Comparison of ENCODE assay signal across 8 mouse cellular contexts in the genomic region with DNA sequence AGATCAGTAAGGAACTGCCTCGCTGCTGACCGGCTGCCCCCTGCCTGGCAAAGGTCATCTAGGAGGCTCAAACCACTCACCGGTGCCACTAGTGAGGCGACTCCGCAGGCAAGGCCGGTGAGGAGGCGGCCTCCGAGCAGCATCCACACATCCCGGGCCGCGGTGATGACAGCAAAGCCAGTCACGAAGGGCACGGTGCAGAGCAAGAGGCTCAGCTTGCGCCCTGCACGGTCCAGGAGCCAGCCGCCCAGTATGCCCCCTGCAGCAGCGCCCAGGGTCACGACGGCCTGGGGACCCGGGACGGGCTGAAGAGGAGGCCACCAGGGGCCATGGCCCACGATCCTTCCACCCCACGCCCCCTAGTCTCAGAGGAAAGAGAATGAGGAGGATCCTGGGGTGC. TPM values are rescaled to one million over a fixed set of nuclear protein-coding genes. Genes with fewer than 3 reads are reported as not detected.
A peak's percentile ranks its signal among the peaks of the same experiment; 100 is the strongest.
DNase-seq lines count a peak whose midpoint lies in the region; ATAC-seq and TF ChIP-seq lines count a peak whose summit lies in the region.

No protein-coding gene starts in this region.

- H3K27me3 ChIP-seq in embryonic facial prominence, embryonic 15.5 days: no peaks in the 10 kb centered on the region
- no peaks in the 10 kb centered on the region for H3K27me3 ChIP-seq in kidney, postnatal 0 days (ENCODE audit: insufficient read depth, low read length)
- peaks cover 4% of the 10 kb centered on the region; the same call in 1 of the 2 replicates for H3K27me3 ChIP-seq in midbrain, embryonic 13.5 days

- no peak for TF ChIP-seq CTCF in layer of hippocampus, adult 2 months (conservative IDR thresholded peaks at IDR 0.05)
- TF ChIP-seq CTCF in kidney, postnatal 0 days (IDR thresholded peaks at IDR 0.05; ENCODE audit: low read depth): no peak

- H3K4me3 ChIP-seq in layer of hippocampus, adult 2 months: peak overlapping the region; percentile 98
- H3K4me3 ChIP-seq in embryonic facial prominence, embryonic 15.5 days (replicated peaks): peak overlapping the region; percentile 86
- peak overlapping the region; percentile 67 for H3K4me3 ChIP-seq in kidney, postnatal 0 days (replicated peaks; ENCODE audit: low read depth, low read length)
- peak overlapping the region; percentile 70 for H3K4me3 ChIP-seq in midbrain, embryonic 13.5 days (replicated peaks)

- H3K4me2 ChIP-seq in embryonic facial prominence, embryonic 15.5 days (replicated peaks): peak overlapping the region; percentile 99
- H3K4me2 ChIP-seq in kidney, postnatal 0 days (ENCODE audit: low read length): peak overlapping the region; percentile 83
- peak overlapping the region; percentile 92 for H3K4me2 ChIP-seq in midbrain, embryonic 13.5 days (replicated peaks)

- DNase-seq in layer of hippocampus, adult 2 months (ENCODE audit: low spot score in 2 of 2): no peak
- DNase-seq in layer of hippocampus, adult 11-12 months (ENCODE audit: low spot score): no peak
- peak; percentile 70 for DNase-seq in adrenal gland, adult 2 months
- DNase-seq in kidney, postnatal 0 days (ENCODE audit: low spot score): no peak
- no peak for DNase-seq in urinary bladder, postnatal 25 days (ENCODE audit: low spot score)
- DNase-seq in spleen, postnatal 14 days (ENCODE audit: low spot score in 2 of 2): no peak

- H3K4me1 ChIP-seq in embryonic facial prominence, embryonic 15.5 days: peaks cover 18% of the 10 kb centered on the region
- peaks cover 9% of the 10 kb centered on the region; the same call in 1 of the 2 replicates for H3K4me1 ChIP-seq in kidney, postnatal 0 days (replicated peaks; ENCODE audit: insufficient read depth, low read length)
- peaks cover 18% of the 10 kb centered on the region for H3K4me1 ChIP-seq in midbrain, embryonic 13.5 days (replicated peaks)

- H3K9ac ChIP-seq in embryonic facial prominence, embryonic 15.5 days: peak overlapping the region; percentile 81
- H3K9ac ChIP-seq in kidney, postnatal 0 days (ENCODE audit: low read depth, low read length): peak overlapping the region; percentile 69
- peak overlapping the region; percentile 83 for H3K9ac ChIP-seq in midbrain, embryonic 13.5 days (replicated peaks)

- WGBS in embryonic facial prominence, embryonic 15.5 days: under 1% methylated on average over 23 of the region's 23 CpGs
- under 1% methylated on average over 23 of the region's 23 CpGs for WGBS in kidney, postnatal 0 days
- under 1% methylated on average over 23 of the region's 23 CpGs for WGBS in midbrain, embryonic 13.5 days

- no peaks in the 10 kb centered on the region for H3K36me3 ChIP-seq in embryonic facial prominence, embryonic 15.5 days
- no peaks in the 10 kb centered on the region for H3K36me3 ChIP-seq in kidney, postnatal 0 days (ENCODE audit: insufficient read depth, low read length)
- peaks cover 8% of the 10 kb centered on the region for H3K36me3 ChIP-seq in midbrain, embryonic 13.5 days

- peak overlapping the region; percentile 88 for H3K27ac ChIP-seq in layer of hippocampus, adult 2 months
- peak overlapping the region; percentile 73; the same call in 1 of the 2 replicates for H3K27ac ChIP-seq in embryonic facial prominence, embryonic 15.5 days (replicated peaks)
- peak overlapping the region; percentile 72; the same call in 1 of the 2 replicates for H3K27ac ChIP-seq in kidney, postnatal 0 days
- H3K27ac ChIP-seq in midbrain, embryonic 13.5 days: peak overlapping the region; percentile 52

- H3K9me3 ChIP-seq in embryonic facial prominence, embryonic 15.5 days (replicated peaks): no peaks in the 10 kb centered on the region
- no peaks in the 10 kb centered on the region for H3K9me3 ChIP-seq in kidney, postnatal 0 days (replicated peaks; ENCODE audit: low read length)
- H3K9me3 ChIP-seq in midbrain, embryonic 13.5 days: no peaks in the 10 kb centered on the region

- ATAC-seq in embryonic facial prominence, embryonic 15.5 days (ENCODE audit: insufficient number of reproducible peaks, low FRiP score, low TSS enrichment, low read depth): 0 out of 2 replicates have a peak, but pooled peaks have one; percentile 1
- ATAC-seq in kidney, postnatal 0 days (replicated peaks; ENCODE audit: low FRiP score, low read depth): peak; percentile 35; the same call in 1 of the 2 replicates
- peak; percentile 57 for ATAC-seq in midbrain, embryonic 13.5 days

RNA-seq across cellular contexts. Expression of gene Slc2a8, which starts 0.6 kb away (rescaled TPM):
- total RNA-seq in layer of hippocampus, adult 2 months (2021): 10 to 100 TPM; 19.1 to 21.7 TPM
- total RNA-seq in adrenal gland, adult 2 months (2021): 10 to 100 TPM; 14.1 to 23.9 TPM
- polyA plus RNA-seq in adrenal gland, adult 2 months (2012; rRNA removed): 525 and 573 TPM in 2 replicates
- polyA plus RNA-seq in embryonic facial prominence, embryonic 15.5 days (2015; fragmentation: Nextera tagmentation; extraction: Ambion mirVana): 22.2 and 25.2 TPM in 2 replicates
- 36.8 and 37.1 TPM in 2 replicates for polyA plus RNA-seq in kidney, postnatal 0 days (2015; fragmentation: Nextera tagmentation; extraction: Ambion mirVana)
- polyA plus RNA-seq in midbrain, embryonic 13.5 days (2015; fragmentation: Nextera tagmentation; extraction: Ambion mirVana): 19.2 and 20.6 TPM in 2 replicates

RNA-seq across cellular contexts. Expression of gene Lrsam1, which starts 19.9 kb away (rescaled TPM):
- 10 to 100 TPM; 36.8 to 37.9 TPM for total RNA-seq in layer of hippocampus, adult 2 months (2021)
- 10 to 100 TPM; 18.0 to 25.6 TPM for total RNA-seq in adrenal gland, adult 2 months (2021)
- polyA plus RNA-seq in adrenal gland, adult 2 months (2012; rRNA removed): 24.8 and 26.0 TPM in 2 replicates
- polyA plus RNA-seq in embryonic facial prominence, embryonic 15.5 days (2015; fragmentation: Nextera tagmentation; extraction: Ambion mirVana): 13.1 and 15.3 TPM in 2 replicates
- 8.6 and 9.0 TPM in 2 replicates for polyA plus RNA-seq in kidney, postnatal 0 days (2015; fragmentation: Nextera tagmentation; extraction: Ambion mirVana)
- 18.1 and 21.1 TPM in 2 replicates for polyA plus RNA-seq in midbrain, embryonic 13.5 days (2015; fragmentation: Nextera tagmentation; extraction: Ambion mirVana)

RNA-seq across cellular contexts. Expression of gene Rpl12, which starts 19.9 kb away (rescaled TPM):
- total RNA-seq in layer of hippocampus, adult 2 months (2021): 100 to 1,000 TPM; 115 to 125 TPM
- 100 to 1,000 TPM; 136 to 149 TPM for total RNA-seq in adrenal gland, adult 2 months (2021)
- 146 and 165 TPM in 2 replicates for polyA plus RNA-seq in adrenal gland, adult 2 months (2012; rRNA removed)
- polyA plus RNA-seq in embryonic facial prominence, embryonic 15.5 days (2015; fragmentation: Nextera tagmentation; extraction: Ambion mirVana): 141 and 176 TPM in 2 replicates
- polyA plus RNA-seq in kidney, postnatal 0 days (2015; fragmentation: Nextera tagmentation; extraction: Ambion mirVana): 173 and 195 TPM in 2 replicates
- polyA plus RNA-seq in midbrain, embryonic 13.5 days (2015; fragmentation: Nextera tagmentation; extraction: Ambion mirVana): 88.9 and 96.0 TPM in 2 replicates

Comparison
In these comparisons a context has a peak if more than half of its experiments do, and no peak if none do; other contexts are left out.
1. ATAC-seq: peak in every context shown above with its lines; median percentile 57 in midbrain, embryonic 13.5 days; 35 in kidney, postnatal 0 days; 1 in embryonic facial prominence, embryonic 15.5 days.
2. RNA of gene Slc2a8, which starts 0.6 kb away (polyA plus RNA-seq): 525 to 573 TPM in adrenal gland, adult 2 months; 36.8 to 37.1 TPM in kidney, postnatal 0 days, 22.2 to 25.2 TPM in embryonic facial prominence, embryonic 15.5 days and 19.2 to 20.6 TPM in midbrain, embryonic 13.5 days; every median in the first group is over 10 times any median in the second.
3. Peak in every context shown above with its lines, with median percentiles within 50 percentile points of each other: H3K27ac ChIP-seq, H3K4me3 ChIP-seq, H3K4me2 ChIP-seq and H3K9ac ChIP-seq.